Mouse (Mus musculus): Measurements from ENCODE around the gene Gm6993.

The Gm6993 gene

DNA sequence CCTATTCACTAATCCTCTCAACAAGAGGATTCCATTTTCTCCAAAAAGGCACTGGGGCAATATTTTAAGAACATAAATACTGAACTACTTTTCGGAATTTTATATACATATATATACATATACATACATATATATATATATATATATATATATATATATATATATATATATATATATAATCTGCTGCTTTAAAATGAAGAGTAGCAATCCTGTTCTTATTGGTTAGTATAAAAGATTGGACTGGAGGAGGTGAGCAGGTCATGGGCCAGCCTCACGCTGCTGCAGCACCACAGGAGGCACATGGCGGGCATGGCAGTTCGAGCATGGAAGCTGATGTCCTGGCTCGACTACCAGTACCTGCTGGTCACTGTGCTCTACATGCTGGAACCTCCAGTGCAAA lies at the start of gene Gm6993:
Gm6993 (plus strand) TSS at position 301 of the 400 bp plus-strand sequence.
- DNase-seq: no peak

- DNase-seq: no peak
These were observed 49.1 kb upstream of the Gm6993 start for GRCm38 (mm10) chr12:31191329-31191954.

DNA sequence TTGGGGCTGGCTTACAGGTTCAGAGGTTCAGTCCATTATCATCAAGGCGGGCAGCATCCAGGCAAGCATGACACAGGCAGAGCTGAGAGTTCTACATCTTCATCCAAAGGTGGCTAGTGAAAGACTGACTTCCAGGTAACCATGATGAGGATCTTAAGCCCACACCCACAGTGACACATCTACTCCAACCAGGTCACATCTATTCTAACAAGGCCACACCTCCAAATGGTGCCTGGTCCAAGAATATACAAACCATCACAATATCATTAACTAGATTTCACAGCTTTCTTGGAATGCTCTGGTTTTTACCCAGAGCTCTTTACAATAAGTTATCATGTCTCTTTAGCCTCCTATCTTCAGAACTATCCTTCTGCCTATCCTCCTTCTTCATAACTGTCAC lies 38.1 kb upstream of the Gm6993 start:
- DNase-seq: no peak

GRCm38 (mm10) chr12:31203746-31204455 lies 36.7 kb upstream of the Gm6993 start:
- DNase-seq: peak; percentile 35

- no peak for DNase-seq
These were observed 35.7 kb upstream of the Gm6993 start for GRCm38 (mm10) chr12:31204898-31205297.

- no peak for DNase-seq
These were observed 34.5 kb upstream of the Gm6993 start for GRCm38 (mm10) chr12:31205983-31206633.

GRCm38 (mm10) chr12:31208766-31209165 lies 31.8 kb upstream of the Gm6993 start:
- no peak for DNase-seq

- no peak for DNase-seq
These were observed 31.2 kb upstream of the Gm6993 start for GRCm38 (mm10) chr12:31209377-31209805.

GRCm38 (mm10) chr12:31213556-31213955 lies 27.0 kb upstream of the Gm6993 start:
- DNase-seq: peak; percentile 81

GRCm38 (mm10) chr12:31215003-31215402 lies 25.6 kb upstream of the Gm6993 start:
- no peak for DNase-seq

- no peak for DNase-seq
These were observed 23.3 kb upstream of the Gm6993 start for GRCm38 (mm10) chr12:31217232-31217631.

GRCm38 (mm10) chr12:31218774-31219173 lies 21.8 kb upstream of the Gm6993 start:
- no peak for DNase-seq

DNA sequence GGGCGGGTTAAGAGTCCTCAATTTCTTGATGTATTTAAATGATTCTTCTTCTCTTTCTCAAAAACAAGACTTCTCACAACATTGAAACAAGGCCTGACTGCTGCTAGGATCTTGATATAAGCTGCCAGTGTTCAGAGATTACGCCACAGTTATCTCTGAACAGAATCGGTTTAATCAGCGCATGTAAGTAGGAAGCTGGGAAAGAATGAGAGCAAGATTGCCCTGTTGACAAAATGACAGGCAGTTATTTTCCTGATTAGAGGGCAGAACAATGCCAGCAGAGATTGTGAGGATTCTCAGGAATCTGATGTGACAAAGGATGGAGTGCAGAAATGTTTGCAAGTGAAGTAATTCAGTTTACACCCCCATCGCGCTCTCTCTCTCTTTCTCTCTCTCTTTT lies 19.0 kb upstream of the Gm6993 start:
- DNase-seq: no peak

GRCm38 (mm10) chr12:31222282-31222681 lies 18.3 kb upstream of the Gm6993 start:
- DNase-seq: no peak

GRCm38 (mm10) chr12:31222741-31223140 lies 17.8 kb upstream of the Gm6993 start:
- DNase-seq: no peak

- no peak for DNase-seq
These were observed 15.1 kb upstream of the Gm6993 start for GRCm38 (mm10) chr12:31225451-31225850.

- no peak for DNase-seq
These were observed 13.4 kb upstream of the Gm6993 start for GRCm38 (mm10) chr12:31227167-31227566.

GRCm38 (mm10) chr12:31228878-31229277 lies 11.7 kb upstream of the Gm6993 start:
- no peak for DNase-seq

DNA sequence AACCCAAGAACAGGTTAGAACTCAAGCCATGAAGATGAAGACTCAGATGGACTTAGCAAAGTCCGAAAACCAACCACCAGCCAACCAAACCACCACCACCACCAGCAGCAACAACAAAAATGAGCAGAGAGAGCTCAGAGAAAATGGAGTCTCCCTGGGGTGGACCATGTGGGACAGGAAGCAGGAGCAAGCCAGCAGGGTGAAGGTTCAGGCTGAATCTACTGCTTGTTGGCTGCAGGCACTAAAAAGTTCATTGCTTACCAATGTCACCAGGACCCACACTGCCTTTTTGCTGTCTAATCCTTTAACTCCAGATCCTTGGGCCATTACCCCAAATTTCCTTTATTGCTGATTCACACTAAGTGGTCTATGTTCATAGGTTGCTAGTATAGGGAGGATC lies 7.9 kb upstream of the Gm6993 start:
- no peak for DNase-seq

GRCm38 (mm10) chr12:31235018-31235417 lies 5.6 kb upstream of the Gm6993 start:
- no peak for DNase-seq

DNA sequence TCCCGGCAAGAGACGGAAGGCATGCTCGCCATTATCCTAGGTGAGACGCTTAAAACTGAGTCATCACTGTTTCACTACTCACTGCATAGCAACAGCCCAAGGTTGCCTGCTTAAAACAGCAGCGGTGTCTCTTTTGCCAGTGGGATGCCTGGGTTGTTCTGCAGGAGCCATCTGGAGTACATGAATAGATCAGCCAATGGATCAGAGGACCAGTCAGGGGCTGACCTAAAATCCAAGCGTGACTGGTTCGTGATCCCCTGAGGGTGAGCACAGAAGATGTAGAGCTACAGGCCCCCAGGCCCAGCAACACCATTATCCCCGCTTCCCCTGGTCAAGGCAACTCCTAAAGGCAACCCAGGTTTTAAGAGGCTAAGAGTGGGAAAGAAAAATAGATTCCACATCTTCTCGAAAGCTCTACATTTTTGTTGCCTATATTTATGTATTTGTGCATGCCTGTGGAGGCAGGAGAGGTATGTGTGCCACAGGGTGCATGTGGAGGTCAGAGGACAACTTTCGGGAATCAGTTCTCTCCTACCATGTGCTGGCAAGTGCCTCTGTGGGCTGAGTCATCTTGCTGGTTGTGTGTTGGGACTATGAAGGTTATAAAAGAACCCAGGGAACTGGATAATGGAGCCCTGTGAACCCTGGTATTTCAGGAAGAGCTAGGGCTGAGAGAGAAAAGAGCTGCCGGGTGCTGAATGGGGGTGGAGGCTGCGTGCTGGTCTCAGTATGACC lies 3.5 kb upstream of the Gm6993 start:
- DNase-seq: no peak

- DNase-seq: peak; percentile 30
These were observed 1.5 kb upstream of the Gm6993 start for GRCm38 (mm10) chr12:31239031-31239583.

- DNase-seq: no peak
These were observed 772 bp upstream of the Gm6993 start for GRCm38 (mm10) chr12:31239798-31240197.

Measured in kidney, adult 18-20 months (tissue).